Mouse (Mus musculus) heart, postnatal 0 days (tissue): ENCODE results near the gene Myo9b. TPM values are rescaled to one million over a fixed set of nuclear protein-coding genes. Genes with fewer than 3 reads are reported as not detected.
A peak's percentile ranks its signal among the peaks of the same experiment; 100 is the strongest.

ENCODE experiments used
- ATAC-seq: fragments of 200-750 bp; cut with Nextera tagmentation; 2 replicates; pipeline ENCODE4 v1.8.0; 2017; ENCODE audit warnings: low read depth, moderate number of reproducible peaks, moderate library complexity; ENCODE audit not compliant: insufficient read depth
- DNase-seq: peaks from one replicate; pipeline ENCODE4 v3.0.0-alpha.2; 2016; ENCODE audit warnings: low spot score
- H3K27ac ChIP-seq: fragments of 300-500 bp; sonication (generic); 2 replicates; pipeline ENCODE4 v1.5.1; 2014; ENCODE audit warnings: low read depth, mild to moderate bottlenecking
- H3K27me3 ChIP-seq: fragments of 300-500 bp; sonication (generic); 2 replicates; pipeline ENCODE4 v1.6.1; 2014; ENCODE audit warnings: low read length, mixed read lengths; ENCODE audit not compliant: control insufficient read depth, insufficient read depth
- H3K36me3 ChIP-seq: fragments of 300-500 bp; sonication (generic); replicated peaks from 2 replicates; pipeline ENCODE4 v1.6.1; 2014; ENCODE audit warnings: low read length, mixed read lengths; ENCODE audit not compliant: control insufficient read depth, insufficient read depth
- H3K4me1 ChIP-seq: fragments of 300-500 bp; sonication (generic); 2 replicates; pipeline ENCODE4 v1.6.1; 2014; ENCODE audit warnings: antibody characterized with exemption; ENCODE audit not compliant: control insufficient read depth, insufficient read depth
- H3K4me2 ChIP-seq: fragments of 300-500 bp; sonication (generic); 2 replicates; pipeline ENCODE4 v1.6.1; 2014; ENCODE audit warnings: low read depth, mild to moderate bottlenecking, low read length, moderate library complexity
- H3K4me3 ChIP-seq: fragments of 300-500 bp; sonication (generic); 2 replicates; pipeline ENCODE4 v1.5.1; 2014; ENCODE audit warnings: low read depth, low read length
- H3K9ac ChIP-seq: fragments of 300-500 bp; sonication (generic); replicated peaks from 2 replicates; pipeline ENCODE4 v1.6.1; 2014; ENCODE audit warnings: low read depth, low read length, mixed read lengths
- H3K9me3 ChIP-seq: fragments of 300-500 bp; sonication (generic); replicated peaks from 2 replicates; pipeline ENCODE4 v1.6.1; 2016; ENCODE audit warnings: low read length; ENCODE audit not compliant: control insufficient read depth
- CTCF ChIP-seq: IDR thresholded peaks from 2 replicates; pipeline ENCODE4 v1.5.1; 2016; ENCODE audit warnings: antibody characterized with exemption, control low read depth, low read depth
- EP300 ChIP-seq: IDR thresholded peaks from 2 replicates; pipeline ENCODE4 v1.6.1; 2016; ENCODE audit warnings: antibody characterized with exemption, low read depth
- WGBS: fragments of 180-500 bp; shearing (Covaris S2); extraction: QIAGEN DNeasy Blood & Tissue Kit; methylation state at CpG from one replicate; pipeline ENCODE4 v1.1.7; 2014; 5-methylcytosine and 5-hydroxymethylcytosine counted together
- polyA plus RNA-seq: library from polyadenylated mRNA; unstranded; fragments of >200 nt; fragmentation: Nextera tagmentation; extraction: Ambion mirVana; gene quantifications from 2 replicates; pipeline ENCODE4 v1.2.1, GENCODE M21; 2015
- total RNA-seq: library from RNA; depleted of rRNA; stranded (reverse); fragments of >200 nt; gene quantifications from 2 replicates; pipeline ENCODE4 v1.2.3, GENCODE M21; 2014; ENCODE audit warnings: low replicate concordance

The Myo9b gene
- total and polyA plus RNA-seq, 2 experiments from 2014 or later: 7.1 to 35.0 TPM

DNA sequence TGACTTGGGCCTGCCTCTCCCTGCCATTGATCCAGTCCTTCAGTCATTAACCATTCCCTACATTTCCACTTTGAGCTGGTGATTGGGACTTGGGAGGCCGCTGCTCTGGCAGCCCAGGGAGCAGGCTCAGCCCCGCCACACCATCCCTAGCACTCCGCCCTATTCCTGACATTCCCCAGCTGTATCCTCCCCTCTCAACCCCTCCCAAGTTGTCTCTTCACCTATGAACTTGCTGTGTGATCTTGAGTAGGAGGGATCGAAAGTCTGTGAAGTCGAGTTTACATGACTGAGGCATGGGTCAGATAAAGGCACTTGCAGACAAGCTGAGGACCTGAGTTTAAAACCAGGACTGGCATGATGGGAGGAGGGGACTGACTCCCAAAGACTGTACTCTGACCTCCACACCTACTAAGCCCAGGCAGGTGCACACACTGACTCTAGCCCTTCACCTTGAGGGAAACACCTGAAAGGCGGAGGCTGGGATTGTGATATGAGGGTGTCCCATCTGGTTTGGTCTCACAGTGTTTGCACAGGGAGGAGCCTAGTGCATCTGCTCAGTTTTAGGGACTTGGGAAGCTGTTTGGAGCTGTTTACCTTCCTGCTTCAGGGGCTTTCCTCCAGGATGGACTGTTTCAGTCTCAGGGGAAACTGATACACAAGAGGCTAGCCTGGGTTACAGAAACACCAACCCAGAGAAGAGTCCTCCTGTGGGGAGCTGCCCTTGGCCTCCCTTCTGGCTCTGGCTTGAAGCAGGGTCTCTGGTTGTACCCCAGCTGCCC, 130.8 kb downstream of the Myo9b start:
- no peak overlapping the region for H3K9ac ChIP-seq
- no peak overlapping the region for H3K27ac ChIP-seq
- 76% methylated on average over 6 of the region's 6 CpGs for WGBS
- TF ChIP-seq CTCF: no peak
- TF ChIP-seq EP300: no peak
- ATAC-seq (no peak), DNase-seq (no peak)
- H3K4me2 ChIP-seq: no peak overlapping the region
- H3K4me3 ChIP-seq: no peak overlapping the region
- H3K4me1 ChIP-seq: peaks cover 11% of the 10 kb centered on the region
- H3K36me3 ChIP-seq: peaks cover 22% of the 10 kb centered on the region
- H3K9me3 ChIP-seq: no peaks in the 10 kb centered on the region
- H3K27me3 ChIP-seq: no peaks in the 10 kb centered on the region

DNA sequence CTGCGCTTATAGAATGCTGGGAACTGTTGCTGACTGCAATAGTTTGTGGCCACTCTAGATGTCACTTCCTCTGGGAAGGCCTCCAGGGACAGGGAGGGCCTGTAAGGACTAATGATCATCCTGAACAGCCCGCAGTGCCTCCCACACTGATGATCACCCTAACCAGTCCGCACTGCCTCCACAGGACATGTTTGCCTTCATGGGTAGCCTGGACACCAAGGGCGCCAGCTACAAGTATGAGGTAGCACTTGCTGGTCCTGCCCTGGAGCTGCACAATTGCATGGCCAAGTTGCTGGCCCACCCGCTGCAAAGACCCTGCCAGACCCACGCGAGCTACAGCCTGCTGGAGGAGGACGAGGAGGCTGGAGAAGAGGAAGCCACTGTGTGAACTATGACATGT, 131.5 kb downstream of the Myo9b start:
- WGBS: 86% methylated on average over 8 of the region's 8 CpGs

DNA sequence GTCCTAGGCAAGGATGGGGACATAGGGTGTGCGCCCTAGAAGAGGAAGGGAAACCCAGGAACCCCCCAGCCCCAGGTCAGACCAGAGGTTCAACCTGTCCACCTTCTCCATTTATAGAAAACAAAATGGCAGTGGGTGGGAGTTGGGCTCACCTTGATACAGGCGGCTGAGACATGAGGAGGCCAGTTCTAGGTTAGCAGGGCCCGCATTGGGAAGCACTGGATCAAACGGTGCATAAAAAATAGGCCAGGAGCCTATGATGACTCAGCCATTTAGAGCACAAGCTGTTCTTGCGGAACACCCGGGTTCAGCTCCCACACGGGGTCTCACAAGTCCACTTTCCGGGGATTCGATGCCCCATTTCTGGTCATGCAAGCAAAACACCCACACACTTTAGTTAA, 132.4 kb downstream of the Myo9b start:
- Histone ChIP-seq H3K9me3 (no peaks in the 10 kb centered on the region), H3K4me1 (peaks cover 11% of the 10 kb centered on the region), H3K27ac (no peak overlapping the region), H3K9ac (no peak overlapping the region), H3K27me3 (no peaks in the 10 kb centered on the region), H3K4me2 (no peak overlapping the region), H3K36me3 (peaks cover 14% of the 10 kb centered on the region; the same call in 1 of the 2 replicates), H3K4me3 (no peak overlapping the region)
- TF ChIP-seq EP300: no peak
- no peak for TF ChIP-seq CTCF
- no peak for DNase-seq
- ATAC-seq: no peak
- WGBS: 80% methylated on average over 9 of the region's 9 CpGs

More for the DNA sequence above, 131.5 kb downstream of the Myo9b start:
- no peaks in the 10 kb centered on the region for H3K9me3 ChIP-seq
- no peak overlapping the region for H3K4me2 ChIP-seq
- TF ChIP-seq CTCF: no peak
- TF ChIP-seq EP300: no peak
- H3K4me1 ChIP-seq: peaks cover 11% of the 10 kb centered on the region
- no peak for DNase-seq
- H3K36me3 ChIP-seq: peaks cover 22% of the 10 kb centered on the region
- H3K27me3 ChIP-seq: no peaks in the 10 kb centered on the region
- H3K4me3 ChIP-seq: no peak overlapping the region
- ATAC-seq: no peak
- H3K9ac ChIP-seq: no peak overlapping the region
- H3K27ac ChIP-seq: no peak overlapping the region

- ATAC-seq (peak; percentile 93), DNase-seq (peak; percentile 89)
- peak within 1 kb of the TSS; percentile 91 for H3K4me2 ChIP-seq
- peak within 1 kb of the TSS; percentile 61 for H3K4me3 ChIP-seq
- peak within 1 kb of the TSS; percentile 57 for H3K9ac ChIP-seq
- peaks cover 13% of the 10 kb centered on the region; the same call in 1 of the 2 replicates for H3K36me3 ChIP-seq
- H3K27ac ChIP-seq: no peak within 1 kb of the TSS
- no peaks in the 10 kb centered on the region for H3K9me3 ChIP-seq
- H3K4me1 ChIP-seq: peaks cover 11% of the 10 kb centered on the region
- WGBS: 15% methylated on average over 33 of the region's 33 CpGs
- H3K27me3 ChIP-seq: no peaks in the 10 kb centered on the region
- TF ChIP-seq CTCF: peak; percentile 64
- TF ChIP-seq EP300: no peak
Observed at GRCm38 (mm10) chr8:71405401-71406098, 133.0 kb downstream of the Myo9b start, which contains the start of gene Ankle1. Gene Ankle1 (plus strand): TSS chr8:71406010.

DNA sequence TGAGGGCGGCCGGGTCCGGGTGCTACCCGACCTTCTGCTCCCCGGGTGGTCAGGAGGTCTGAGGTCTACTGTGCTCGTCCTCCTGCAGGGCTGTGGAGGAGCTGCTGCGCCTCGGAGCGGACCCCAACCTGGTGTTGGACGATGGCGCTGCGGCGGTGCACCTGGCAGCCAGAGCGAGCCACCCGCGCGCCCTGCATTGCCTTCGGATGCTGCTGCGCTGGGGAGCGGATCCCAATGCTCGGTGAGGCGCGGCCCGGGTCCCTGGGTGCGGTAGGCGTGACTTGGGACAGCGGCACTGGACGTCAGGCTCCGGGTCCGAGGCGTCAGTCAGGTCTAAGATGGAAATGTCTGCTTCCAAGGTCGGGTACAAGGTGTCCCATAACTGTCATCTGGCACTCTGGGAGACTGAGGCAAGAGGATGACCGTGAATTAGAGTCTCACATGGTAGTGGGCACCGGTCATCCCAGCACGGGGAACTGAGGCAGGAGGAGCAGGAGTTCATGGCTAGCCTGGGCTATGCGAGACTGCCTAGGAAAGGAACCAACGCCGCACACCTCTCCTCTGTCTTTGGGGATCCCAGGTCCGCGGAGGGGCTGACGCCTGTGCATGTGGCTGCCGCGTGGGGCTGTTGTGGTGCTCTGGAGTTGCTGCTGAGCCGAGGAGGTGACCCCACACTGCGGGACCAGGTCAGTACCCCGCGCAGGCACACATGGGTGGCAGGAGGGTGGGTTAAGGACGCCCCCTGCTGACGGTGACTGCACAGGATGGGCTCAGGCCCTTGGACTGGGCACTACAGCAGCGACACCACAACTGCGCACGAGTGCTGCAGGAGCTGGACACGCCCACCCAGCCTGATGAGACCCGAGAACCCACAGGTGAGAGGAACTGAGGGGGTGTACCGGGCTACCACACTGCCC, 133.8 kb downstream of the Myo9b start:
- peak; percentile 67 for ATAC-seq
- peaks cover 11% of the 10 kb centered on the region for H3K4me1 ChIP-seq
- H3K4me3 ChIP-seq: peak overlapping the region; percentile 61
- peak overlapping the region; percentile 57 for H3K9ac ChIP-seq
- H3K27ac ChIP-seq: no peak overlapping the region
- peaks cover 13% of the 10 kb centered on the region; the same call in 1 of the 2 replicates for H3K36me3 ChIP-seq
- under 1% methylated on average over 55 of the region's 55 CpGs for WGBS
- no peaks in the 10 kb centered on the region for H3K27me3 ChIP-seq
- TF ChIP-seq EP300: no peak
- peak; percentile 63 for TF ChIP-seq CTCF
- H3K4me2 ChIP-seq: peak overlapping the region; percentile 91
- DNase-seq: peak; percentile 47
- H3K9me3 ChIP-seq: no peaks in the 10 kb centered on the region
